Mouse (Mus musculus) lung, postnatal 0 days (tissue): ENCODE results near the gene Krt33a. TPM values are rescaled to one million over a fixed set of nuclear protein-coding genes. Genes with fewer than 3 reads are reported as not detected.
A peak's percentile ranks its signal among the peaks of the same experiment; 100 is the strongest.

Experiments used
- ATAC-seq: fragments of 200-750 bp; cut with Nextera tagmentation; 2 replicates; pipeline ENCODE4 v1.8.0; 2017; ENCODE audit warnings: moderate library complexity
- DNase-seq: peaks from one replicate; pipeline ENCODE4 v3.0.0-alpha.2; 2016; ENCODE audit warnings: low spot score
- H3K27ac ChIP-seq: fragments of 300-500 bp; sonication (generic); 2 replicates; pipeline ENCODE4 v1.5.1; 2014; ENCODE audit warnings: antibody characterized with exemption, mild to moderate bottlenecking, low read length, mixed read lengths
- H3K27me3 ChIP-seq: fragments of 300-500 bp; sonication (generic); replicated peaks from 2 replicates; pipeline ENCODE4 v1.6.1; 2014; ENCODE audit warnings: low read length, mixed read lengths; ENCODE audit not compliant: insufficient read depth
- H3K36me3 ChIP-seq: fragments of 300-500 bp; sonication (generic); 2 replicates; pipeline ENCODE4 v1.6.1; 2014; ENCODE audit warnings: low read length, mixed read lengths; ENCODE audit not compliant: insufficient read depth
- H3K4me1 ChIP-seq: fragments of 300-500 bp; sonication (generic); 2 replicates; pipeline ENCODE4 v1.6.1; 2014; ENCODE audit warnings: antibody characterized with exemption, low read depth, low read length, mixed read lengths; ENCODE audit not compliant: insufficient read depth
- H3K4me2 ChIP-seq: fragments of 300-500 bp; sonication (generic); replicated peaks from 2 replicates; pipeline ENCODE4 v1.6.1; 2014; ENCODE audit warnings: low read depth, mild to moderate bottlenecking, low read length, moderate library complexity, mixed read lengths
- H3K4me3 ChIP-seq: fragments of 300-500 bp; sonication (generic); 2 replicates; pipeline ENCODE4 v1.5.1; 2014; ENCODE audit warnings: low read depth, low read length
- H3K9ac ChIP-seq: fragments of 300-500 bp; sonication (generic); replicated peaks from 2 replicates; pipeline ENCODE4 v1.6.1; 2014; ENCODE audit warnings: low read depth, mild to moderate bottlenecking
- H3K9me3 ChIP-seq: fragments of 300-500 bp; sonication (generic); 2 replicates; pipeline ENCODE4 v1.6.1; 2016; ENCODE audit warnings: low read length, mixed read lengths
- CTCF ChIP-seq: IDR thresholded peaks from 2 replicates; pipeline ENCODE4 v1.5.1; 2016; ENCODE audit warnings: antibody characterized with exemption, mild to moderate bottlenecking
- EP300 ChIP-seq: IDR thresholded peaks from 2 replicates; pipeline ENCODE4 v1.6.1; 2016; ENCODE audit warnings: antibody characterized with exemption, mild to moderate bottlenecking, control low read depth
- WGBS: fragments of 180-500 bp; shearing (Covaris S2); extraction: QIAGEN DNeasy Blood & Tissue Kit; methylation state at CpG from one replicate; pipeline ENCODE4 v1.1.7; 2014; 5-methylcytosine and 5-hydroxymethylcytosine counted together
- polyA plus RNA-seq: library from polyadenylated mRNA; unstranded; fragments of >200 nt; fragmentation: Nextera tagmentation; extraction: Ambion mirVana; gene quantifications from 2 replicates; pipeline ENCODE4 v1.2.1, GENCODE M21; 2015

Krt33a gene
- polyA plus RNA-seq, 1 experiment from 2014 or later, result 0.23 TPM

- Histone ChIP-seq H3K27me3 (no peaks in the 10 kb centered on the region), H3K9me3 (no peaks in the 10 kb centered on the region), H3K4me3 (no peak overlapping the region), H3K4me1 (no peaks in the 10 kb centered on the region), H3K4me2 (no peak overlapping the region), H3K9ac (no peak overlapping the region), H3K36me3 (no peaks in the 10 kb centered on the region), H3K27ac (no peak overlapping the region)
- no peak for ATAC-seq
- TF ChIP-seq EP300 (no peak), CTCF (no peak)
- DNase-seq, result no peak
- 84% methylated on average over 9 of the region's 9 CpGs for WGBS
These were observed 33.3 kb downstream of the Krt33a start for GRCm38 (mm10) chr11:99982731-99983130.

GRCm38 (mm10) chr11:99978953-99979352, 37.1 kb downstream of the Krt33a start, which contains the start of gene Krtap29-1:
Gene Krtap29-1, minus strand, starts transcription at chr11:99979053.
- DNase-seq (no peak), ATAC-seq (no peak)
- Histone ChIP-seq H3K36me3 (no peaks in the 10 kb centered on the region), H3K4me3 (no peak within 1 kb of the TSS), H3K9me3 (no peaks in the 10 kb centered on the region), H3K27ac (no peak within 1 kb of the TSS), H3K9ac (no peak within 1 kb of the TSS), H3K27me3 (no peaks in the 10 kb centered on the region), H3K4me1 (no peaks in the 10 kb centered on the region), H3K4me2 (no peak within 1 kb of the TSS)
- 73% methylated on average over 5 of the region's 5 CpGs for WGBS
- TF ChIP-seq EP300, result no peak
- no peak for TF ChIP-seq CTCF

GRCm38 (mm10) chr11:99965961-99966360, 50.1 kb downstream of the Krt33a start:
- H3K4me1 ChIP-seq, result no peaks in the 10 kb centered on the region
- TF ChIP-seq EP300, result no peak
- H3K4me3 ChIP-seq, result no peak overlapping the region
- WGBS, result 20% methylated on average over 2 of the region's 2 CpGs
- ATAC-seq, result no peak
- no peak for DNase-seq
- H3K4me2 ChIP-seq, result no peak overlapping the region
- H3K9ac ChIP-seq, result no peak overlapping the region
- no peak overlapping the region for H3K27ac ChIP-seq
- no peaks in the 10 kb centered on the region for H3K9me3 ChIP-seq
- H3K27me3 ChIP-seq, result no peaks in the 10 kb centered on the region
- no peaks in the 10 kb centered on the region for H3K36me3 ChIP-seq

GRCm38 (mm10) chr11:99964213-99964612, 51.8 kb downstream of the Krt33a start:
- Histone ChIP-seq H3K4me2 (no peak overlapping the region), H3K4me1 (no peaks in the 10 kb centered on the region), H3K36me3 (no peaks in the 10 kb centered on the region), H3K27ac (no peak overlapping the region), H3K9me3 (no peaks in the 10 kb centered on the region), H3K27me3 (no peaks in the 10 kb centered on the region), H3K4me3 (no peak overlapping the region), H3K9ac (no peak overlapping the region)
- TF ChIP-seq CTCF (peak; percentile 32), EP300 (no peak)
- ATAC-seq (no peak), DNase-seq (no peak)
- 62% methylated on average over 6 of the region's 6 CpGs for WGBS

Other genes with a start within 250 kb of the Krt33a start
- not detected in 2 replicates for gene Gm11595, start 243.3 kb downstream of the Krt33a start, polyA plus RNA-seq
- gene Krtap4-8, start 235.5 kb downstream of the Krt33a start, polyA plus RNA-seq, result not detected in 2 replicates
- not detected in 2 replicates for gene Krtap4-9, start 231.0 kb downstream of the Krt33a start, polyA plus RNA-seq
- not detected in 2 replicates for gene Gm11596, start 222.7 kb downstream of the Krt33a start, polyA plus RNA-seq
- not detected in 2 replicates for gene Gm11569, start 217.3 kb downstream of the Krt33a start, polyA plus RNA-seq
- not detected in 2 replicates for gene Gm11554, start 211.8 kb downstream of the Krt33a start, polyA plus RNA-seq
- gene Krtap4-13, start 206.3 kb downstream of the Krt33a start, polyA plus RNA-seq, result not detected in 2 replicates
- gene Gm11564, start 200.5 kb downstream of the Krt33a start, polyA plus RNA-seq, result not detected in 2 replicates
- gene 2300003K06Rik, start 178.1 kb downstream of the Krt33a start, polyA plus RNA-seq, result not detected in 2 replicates
- not detected in 2 replicates for gene Krtap4-16, start 164.6 kb downstream of the Krt33a start, polyA plus RNA-seq
- gene Gm11568, start 158.3 kb downstream of the Krt33a start, polyA plus RNA-seq, result not detected in 2 replicates
- gene Gm11559, start 151.7 kb downstream of the Krt33a start, polyA plus RNA-seq, result not detected in 2 replicates
- not detected in 2 replicates for gene Krtap9-1, start 142.8 kb downstream of the Krt33a start, polyA plus RNA-seq
- gene Gm11567, start 137.0 kb downstream of the Krt33a start, polyA plus RNA-seq, result not detected in 2 replicates
- gene Krtap31-1, start 108.3 kb downstream of the Krt33a start, polyA plus RNA-seq, result not detected in 2 replicates
- gene Gm11565, start 101.5 kb downstream of the Krt33a start, polyA plus RNA-seq, result not detected in 2 replicates
- not detected in 2 replicates for gene Krtap31-2, start 79.9 kb downstream of the Krt33a start, polyA plus RNA-seq
- not detected in 2 replicates for gene Krtap9-5, start 67.7 kb downstream of the Krt33a start, polyA plus RNA-seq
- not detected in 2 replicates for gene Krtap29-1, start 37.2 kb downstream of the Krt33a start, polyA plus RNA-seq
- not detected in 2 replicates for gene Krtap16-1, start 29.6 kb downstream of the Krt33a start, polyA plus RNA-seq
- gene Krtap17-1, start 22.2 kb downstream of the Krt33a start, polyA plus RNA-seq, result 8.4 and 11.5 TPM in 2 replicates
- 0.16 TPM in 1 of 2 replicates, not detected in the other for gene Krt33b, start 13.7 kb upstream of the Krt33a start, polyA plus RNA-seq
- 0.11 and 0.18 TPM in 2 replicates for gene Krt34, start 25.3 kb upstream of the Krt33a start, polyA plus RNA-seq
- not detected in 2 replicates for gene Krt31, start 34.3 kb upstream of the Krt33a start, polyA plus RNA-seq
- gene Krt32, start 72.0 kb upstream of the Krt33a start, polyA plus RNA-seq, result not detected in 2 replicates
- gene Krt35, start 80.0 kb upstream of the Krt33a start, polyA plus RNA-seq, result not detected in 2 replicates
- 0.11 TPM in 1 of 2 replicates, not detected in the other for gene Krt36, start 89.4 kb upstream of the Krt33a start, polyA plus RNA-seq
- gene Krt13, start 105.4 kb upstream of the Krt33a start, polyA plus RNA-seq, result 0.60 and 0.68 TPM in 2 replicates
- 28.1 and 58.8 TPM in 2 replicates for gene Krt15, start 119.7 kb upstream of the Krt33a start, polyA plus RNA-seq
- 460 and 573 TPM in 2 replicates for gene Krt19, start 132.5 kb upstream of the Krt33a start, polyA plus RNA-seq
- gene Krt9, start 177.0 kb upstream of the Krt33a start, polyA plus RNA-seq, result not detected in 2 replicates
- 1.7 and 2.3 TPM in 2 replicates for gene Krt14, start 191.3 kb upstream of the Krt33a start, polyA plus RNA-seq
- gene Krt16, start 232.7 kb upstream of the Krt33a start, polyA plus RNA-seq, result not detected in 2 replicates
- 0.58 and 0.65 TPM in 2 replicates for gene Krt17, start 244.8 kb upstream of the Krt33a start, polyA plus RNA-seq